Mouse (Mus musculus): ENCODE data around the gene Ntm. TPM values are rescaled to one million over a fixed set of nuclear protein-coding genes. Genes with fewer than 3 reads are reported as not detected.

Ntm gene
- total RNA-seq, 2 experiments from 2014 or later = 2.2 to 2.7 TPM

DNA sequence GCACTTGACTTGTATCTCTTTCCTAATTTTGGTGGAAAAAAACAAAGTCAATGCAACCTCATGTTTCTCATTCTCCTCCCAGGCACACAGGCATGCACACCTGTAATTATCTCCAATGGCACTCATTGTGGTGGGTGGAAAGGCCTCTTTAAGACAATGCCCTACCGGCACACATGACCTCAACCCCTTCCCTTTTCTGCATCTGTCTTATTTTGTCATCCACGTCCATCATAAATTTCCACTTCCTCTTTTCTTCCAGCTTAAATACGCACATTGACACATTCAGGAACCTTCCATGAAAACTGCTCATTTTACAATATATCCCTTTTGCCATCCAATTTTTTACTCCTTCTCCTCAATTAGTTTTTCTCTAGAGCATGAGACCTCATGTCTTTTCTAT lies 74.2 kb downstream of the Ntm start:
- intact Hi-C loops (cut with DNase I) = no loop called here
- DNase-seq (ENCODE audit: low spot score) = no peak

DNA sequence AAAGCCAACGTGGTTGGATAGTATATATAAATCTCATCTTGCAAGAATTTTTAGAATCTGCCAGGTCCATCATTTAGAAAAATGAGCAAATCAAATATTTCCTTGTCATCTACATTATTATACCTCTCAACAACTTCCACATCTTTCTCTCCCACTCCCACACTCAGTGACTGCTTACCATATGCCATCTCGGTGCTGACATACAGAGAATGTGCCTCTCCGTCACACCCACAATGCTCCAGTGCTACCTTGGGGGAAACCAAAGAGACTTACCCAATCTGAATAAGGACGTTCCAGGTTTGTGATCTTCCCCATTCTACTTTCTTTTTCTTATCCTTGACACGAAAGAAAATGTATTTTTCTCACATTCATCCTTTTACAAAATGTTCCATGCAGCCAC lies 75.0 kb downstream of the Ntm start:
- DNase-seq (ENCODE audit: low spot score) = no peak

DNA sequence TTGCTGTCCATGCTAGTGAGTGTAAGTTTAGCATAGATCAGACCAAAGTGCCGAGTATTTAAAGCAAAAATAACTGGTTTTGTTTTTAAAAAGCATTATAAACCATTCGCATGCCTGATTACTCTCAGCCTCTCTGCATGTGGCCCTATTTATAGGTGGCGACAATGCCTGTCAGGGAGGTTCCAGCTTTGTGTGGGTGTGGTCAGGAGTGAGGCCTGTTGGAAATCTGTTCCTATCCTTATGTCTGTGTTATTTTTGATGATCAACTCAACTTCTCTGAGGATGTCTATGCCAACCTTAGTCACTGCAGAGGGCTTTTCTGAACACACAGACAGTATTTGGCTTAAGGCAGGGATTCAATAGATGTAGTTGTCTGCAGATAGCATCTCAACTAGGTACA lies 78.9 kb downstream of the Ntm start:
- intact Hi-C loops (cut with DNase I) = no loop called here
- DNase-seq (ENCODE audit: low spot score) = no peak

More for the DNA sequence above, 75.0 kb downstream of the Ntm start:
- intact Hi-C loops (cut with DNase I) = no loop called here

DNA sequence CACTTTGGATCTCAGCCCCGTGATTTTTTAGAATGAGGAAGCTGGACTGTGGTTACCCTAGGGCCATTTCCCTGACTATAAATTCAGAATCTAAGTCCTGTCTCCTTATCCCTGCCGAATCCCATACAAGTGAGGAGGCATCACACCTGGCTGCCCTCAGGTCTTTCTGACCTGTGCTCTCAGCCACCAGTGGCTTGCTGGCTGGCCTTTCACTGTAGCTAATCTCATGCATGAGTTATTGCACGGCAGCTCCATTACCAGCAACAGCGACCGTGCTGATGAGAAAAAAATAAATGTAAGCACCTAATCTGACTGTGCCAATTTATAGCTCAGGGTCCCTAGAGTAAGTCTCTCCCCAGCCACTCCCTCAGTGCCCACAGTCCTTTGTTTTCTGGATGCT lies 81.3 kb downstream of the Ntm start:
- intact Hi-C loops (cut with DNase I) = no loop called here
- DNase-seq (ENCODE audit: low spot score) = no peak

DNA sequence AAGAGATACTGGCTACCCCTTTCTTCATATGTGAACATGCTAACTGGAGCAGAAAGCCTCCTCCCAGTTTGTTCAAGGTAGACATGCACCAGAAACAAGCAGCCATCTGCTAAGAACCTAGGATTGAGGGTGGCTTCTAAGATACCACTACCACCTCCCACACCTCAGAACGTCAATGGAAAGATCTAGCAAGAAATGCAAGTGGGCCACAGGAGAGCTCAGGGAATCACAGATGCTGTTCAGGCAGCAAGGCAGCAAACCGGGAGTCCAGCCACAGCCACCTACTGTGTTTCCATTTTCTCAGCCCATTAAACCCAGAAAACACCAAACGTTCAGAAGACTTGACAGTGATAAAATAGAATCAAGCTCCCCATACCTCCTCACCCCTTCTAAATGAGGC lies 85.4 kb downstream of the Ntm start:
- no peak for DNase-seq (ENCODE audit: low spot score)
- intact Hi-C loops (cut with DNase I) = no loop called here

DNA sequence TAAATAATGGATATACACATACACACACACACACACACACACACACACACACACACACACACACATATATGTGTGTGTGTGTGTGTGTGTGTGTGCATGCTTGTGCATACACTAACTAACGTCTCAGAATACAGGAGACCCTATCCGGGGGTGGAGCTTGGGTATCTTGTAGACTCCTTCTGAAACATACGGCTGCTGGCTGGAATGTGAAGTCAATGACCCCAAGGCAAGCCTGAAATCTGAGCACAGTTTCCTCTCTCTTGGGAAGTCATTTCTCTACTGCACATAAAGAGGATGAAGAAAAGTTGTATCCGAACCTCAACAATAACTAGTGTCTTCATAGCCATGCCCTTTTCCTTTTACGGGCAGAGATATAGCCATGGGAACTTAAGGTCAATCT lies 95.2 kb downstream of the Ntm start:
- no peak for DNase-seq (ENCODE audit: low spot score)
- intact Hi-C loops (cut with DNase I) = no loop called here

DNA sequence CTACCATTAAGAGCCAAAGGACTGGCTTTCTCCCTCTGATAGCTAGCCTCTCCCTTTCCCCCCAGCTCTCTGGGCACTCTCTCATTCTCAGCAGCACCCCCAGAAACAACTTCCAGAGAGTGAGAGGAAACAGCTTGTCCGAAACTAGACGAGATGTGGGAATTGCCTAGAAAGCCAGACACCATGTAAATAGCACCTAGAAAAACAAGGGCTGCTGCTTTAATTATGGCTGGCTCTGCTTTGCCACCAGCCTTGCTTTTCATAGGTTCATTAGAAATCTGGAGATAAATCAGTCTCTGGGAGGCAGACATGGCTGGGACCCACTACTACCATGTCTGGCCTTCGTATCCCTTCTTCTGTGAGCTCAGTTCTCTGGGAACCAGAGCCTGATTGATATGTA lies 96.1 kb downstream of the Ntm start:
- intact Hi-C loops (cut with DNase I) = no loop called here
- no peak for DNase-seq (ENCODE audit: low spot score)

DNA sequence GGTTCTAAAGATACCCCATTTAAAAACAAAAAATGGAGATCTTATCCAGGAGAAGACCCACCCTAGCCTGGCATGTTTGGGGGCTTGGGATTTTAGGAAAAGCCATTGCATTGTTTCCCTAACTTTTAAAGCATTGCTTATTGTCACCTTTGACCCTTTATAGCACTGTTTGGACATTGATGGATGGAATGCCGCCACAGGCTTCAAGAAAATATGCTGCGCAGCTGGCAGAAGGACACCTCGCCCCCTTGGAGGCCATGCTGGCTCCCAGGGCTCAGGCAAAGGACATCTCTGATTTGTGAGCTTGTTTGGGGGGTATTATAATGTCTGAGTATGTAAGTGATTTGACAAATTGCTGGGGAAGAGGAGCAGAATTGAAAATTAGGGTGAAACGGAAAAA lies 96.8 kb downstream of the Ntm start:
- no peak for DNase-seq (ENCODE audit: low spot score)
- intact Hi-C loops (cut with DNase I) = no loop called here

DNA sequence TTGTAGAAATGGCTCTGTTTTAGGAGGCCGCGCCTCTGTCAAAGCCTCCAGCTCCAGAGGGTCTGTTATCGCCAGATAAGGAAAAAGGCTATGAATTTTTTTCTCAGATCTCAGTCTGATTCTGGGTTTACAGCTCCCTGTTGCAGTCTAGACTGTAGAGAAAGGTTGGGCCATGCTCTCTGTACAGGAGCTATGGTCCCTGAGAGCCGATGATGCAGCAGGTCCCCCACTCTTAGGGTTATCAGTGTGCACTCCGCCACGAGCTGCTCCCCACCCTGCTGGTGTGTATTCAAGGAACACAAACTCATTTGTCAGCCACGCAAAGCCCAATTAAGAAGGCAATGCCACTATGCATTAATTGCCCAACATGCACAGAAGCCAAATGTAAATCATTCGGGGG lies 97.4 kb downstream of the Ntm start:
- DNase-seq (ENCODE audit: low spot score) = no peak
- intact Hi-C loops (cut with DNase I) = no loop called here

DNA sequence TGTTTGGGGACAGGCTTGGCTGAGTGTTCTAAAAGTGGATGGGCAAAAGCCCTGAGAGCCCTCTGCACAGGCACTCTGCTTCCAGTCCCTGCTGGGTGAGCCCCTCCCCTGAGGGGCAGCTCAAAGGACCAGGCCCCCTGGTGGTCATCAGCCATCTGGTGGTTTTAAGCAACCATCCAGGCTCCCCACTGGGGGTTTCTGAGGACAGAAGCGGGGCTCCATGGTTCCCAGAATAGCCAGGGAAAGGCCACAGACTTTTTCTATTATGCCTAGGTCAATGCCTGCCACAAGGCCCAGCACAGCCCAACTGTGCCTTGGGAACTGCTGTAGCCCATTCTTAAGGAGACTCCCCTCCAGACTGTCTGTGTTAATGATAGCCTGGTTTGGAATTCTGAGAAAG lies 98.1 kb downstream of the Ntm start:
- intact Hi-C loops (cut with DNase I) = no loop called here
- no peak for DNase-seq (ENCODE audit: low spot score)

DNA sequence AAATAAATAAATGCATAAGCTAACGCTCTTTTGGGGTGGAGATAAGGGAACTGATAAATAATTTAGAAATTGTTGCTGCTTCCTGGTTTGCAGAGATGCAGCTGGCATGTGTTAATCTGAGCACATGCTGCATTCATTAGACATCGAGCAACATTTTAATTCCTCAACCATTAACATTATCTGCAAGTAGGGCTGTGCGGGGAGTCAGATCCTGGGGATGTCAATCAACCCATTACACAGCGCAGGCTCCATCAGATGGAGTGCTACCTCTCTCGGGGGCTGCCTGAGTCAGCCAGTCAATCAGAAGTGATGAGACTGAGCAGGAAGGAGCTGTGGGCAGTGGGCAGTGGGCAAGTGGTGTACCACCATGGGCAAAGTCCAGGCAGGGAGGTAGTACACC lies 100.5 kb downstream of the Ntm start:
- DNase-seq (ENCODE audit: low spot score) = no peak
- intact Hi-C loops (cut with DNase I) = no loop called here

DNA sequence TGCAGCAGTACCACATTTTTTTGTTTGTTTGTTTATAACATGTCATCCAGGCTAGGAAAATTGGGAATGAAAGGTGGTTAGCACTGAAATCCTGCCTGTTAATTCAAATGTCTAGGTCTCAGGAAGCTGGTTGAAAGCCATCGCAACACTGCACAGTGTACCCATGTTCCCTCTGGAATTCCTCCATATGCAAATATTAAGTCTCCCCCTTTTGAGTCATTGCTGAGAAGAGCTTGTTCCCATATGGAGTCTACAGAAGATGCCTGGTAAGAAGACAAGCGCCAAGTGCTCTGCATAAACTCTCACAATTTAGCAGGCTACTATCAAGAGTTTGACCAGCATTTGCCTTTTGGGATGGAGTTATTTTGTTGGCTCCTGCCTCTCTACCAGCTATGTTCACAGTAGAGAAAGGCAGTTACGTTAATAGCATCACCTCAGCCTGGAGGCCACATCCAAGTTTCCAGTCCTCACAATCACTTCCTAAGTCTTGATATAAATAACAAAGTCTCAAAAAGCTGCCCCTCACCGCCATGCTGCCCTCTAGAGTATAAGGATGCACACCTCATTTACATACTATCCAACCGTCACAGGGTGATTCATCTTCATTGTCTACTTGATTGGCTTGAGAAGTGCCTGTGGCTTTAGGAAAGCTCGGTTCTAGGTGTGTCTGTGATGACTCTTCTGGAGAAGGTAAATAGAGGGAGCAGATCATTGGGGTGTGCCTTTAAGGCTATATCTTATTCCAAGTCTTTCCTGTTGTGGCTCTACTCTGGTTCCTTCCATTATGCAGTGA lies 103.5 kb downstream of the Ntm start:
- intact Hi-C loops (cut with DNase I) = no loop called here

DNA sequence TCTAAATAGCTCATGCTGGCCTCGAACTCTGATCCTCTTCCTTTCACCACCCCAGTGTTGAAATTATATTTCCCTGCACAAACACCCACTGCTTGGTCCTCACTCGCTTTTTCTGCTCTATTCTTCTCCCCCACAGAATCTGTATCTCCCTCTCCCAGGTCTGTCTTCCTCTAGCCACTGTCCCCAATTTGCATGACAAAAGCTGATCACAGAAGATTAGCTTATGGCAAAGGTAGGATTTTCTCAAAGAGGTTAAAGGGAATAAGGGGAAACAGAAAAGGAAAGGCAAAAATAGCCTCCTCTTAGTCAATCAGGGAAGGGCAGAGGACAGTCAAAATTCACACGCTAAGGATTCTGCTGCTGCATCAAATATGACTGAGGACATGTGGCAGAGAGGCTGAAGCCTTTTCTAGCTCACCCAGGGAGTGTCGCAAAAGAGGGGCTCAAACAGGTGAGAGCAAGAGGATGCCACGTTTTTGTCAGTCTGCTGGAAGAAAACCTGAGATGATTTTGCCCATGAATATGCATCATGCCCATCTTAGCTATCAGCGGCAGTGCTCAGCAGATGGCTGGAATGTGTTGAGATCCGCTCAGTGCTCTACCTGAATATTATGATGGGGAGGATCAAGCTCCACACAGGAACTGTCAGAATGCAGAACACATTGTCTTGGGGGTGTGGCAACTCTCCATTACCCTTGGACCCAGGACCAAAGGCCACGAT lies 114.0 kb downstream of the Ntm start:
- intact Hi-C loops (cut with DNase I) = no loop called here
- DNase-seq (ENCODE audit: low spot score) = no peak

More for the DNA sequence above, 103.5 kb downstream of the Ntm start:
- DNase-seq (ENCODE audit: low spot score) = no peak

DNA sequence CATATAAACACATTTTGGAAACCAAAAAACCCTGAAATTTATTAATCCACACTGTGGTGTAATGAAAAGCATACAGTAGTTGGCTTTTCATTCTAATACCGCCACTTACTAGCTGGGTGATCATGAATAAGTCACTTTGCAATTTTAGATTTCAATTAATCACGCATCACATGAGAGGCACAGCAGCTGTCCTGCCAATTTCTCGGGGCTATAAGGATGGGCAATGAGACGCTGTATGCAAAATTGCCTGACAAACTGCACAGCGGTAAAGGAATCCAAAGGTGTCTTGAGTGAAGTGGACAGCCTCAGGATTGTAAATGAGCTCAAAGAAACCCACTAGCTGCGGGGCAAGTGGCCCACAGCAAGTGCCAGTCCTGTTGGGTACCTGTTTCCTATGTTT lies 125.6 kb downstream of the Ntm start:
- intact Hi-C loops (cut with DNase I) = no loop called here
- no peak for DNase-seq (ENCODE audit: low spot score)

DNA sequence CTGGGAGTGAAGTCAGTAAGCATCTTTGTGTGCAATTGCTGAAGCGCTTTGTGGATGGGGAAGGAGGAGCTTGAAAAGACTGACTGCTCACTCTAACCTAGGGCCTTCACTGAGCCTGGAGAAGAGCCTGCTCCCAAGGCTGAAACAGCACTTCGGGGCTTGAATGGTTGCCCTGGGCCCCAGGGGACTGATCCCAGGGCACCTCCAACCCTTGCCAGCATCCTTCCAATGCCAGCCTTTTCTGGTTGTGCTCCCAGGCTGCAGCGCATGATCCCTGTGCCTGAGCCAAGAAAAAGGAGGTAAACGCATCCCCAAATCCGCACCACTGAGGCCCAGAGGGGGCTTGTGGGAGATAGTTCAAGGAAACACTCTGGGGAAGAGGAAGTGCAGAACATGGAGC lies 128.0 kb downstream of the Ntm start:
- intact Hi-C loops (cut with DNase I) = no loop called here
- DNase-seq (ENCODE audit: low spot score) = no peak

DNA sequence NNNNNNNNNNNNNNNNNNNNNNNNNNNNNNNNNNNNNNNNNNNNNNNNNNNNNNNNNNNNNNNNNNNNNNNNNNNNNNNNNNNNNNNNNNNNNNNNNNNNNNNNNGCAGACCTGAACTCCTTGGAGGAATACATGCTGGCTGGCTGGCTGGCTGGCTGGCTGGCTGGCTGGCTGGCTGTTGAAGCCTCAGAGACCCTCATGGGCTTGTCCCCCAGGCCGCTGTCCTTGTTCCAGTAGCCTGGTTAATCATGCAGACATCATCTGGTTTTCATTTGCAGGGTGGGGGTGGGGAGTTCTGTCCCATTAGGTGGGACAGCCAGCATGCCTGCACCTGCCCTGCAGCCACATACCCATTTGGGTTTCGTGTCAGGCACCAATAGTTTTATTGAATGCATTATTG lies 129.2 kb downstream of the Ntm start:
- DNase-seq (ENCODE audit: low spot score) = no peak
- intact Hi-C loops (cut with DNase I) = no loop called here

DNA sequence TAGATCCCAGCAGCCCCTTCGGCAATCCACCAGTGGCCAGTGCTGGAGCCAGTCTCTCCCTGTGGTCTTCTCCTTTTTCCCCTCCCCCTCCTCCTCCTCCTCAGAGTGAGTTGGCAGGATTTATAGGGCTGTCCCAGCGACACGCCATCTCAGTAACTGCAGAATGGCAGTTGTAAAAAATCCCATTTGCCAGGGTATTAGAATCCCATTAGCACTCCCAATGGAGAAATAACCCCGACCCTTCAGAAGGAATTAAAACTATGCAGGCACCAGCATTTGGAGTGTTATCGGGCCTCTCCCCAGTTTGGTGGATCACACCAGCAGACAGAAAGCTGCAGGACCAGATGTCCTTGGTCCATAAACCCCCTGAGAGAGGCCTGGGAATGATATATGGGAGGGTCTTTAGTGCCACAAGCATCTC lies 135.7 kb downstream of the Ntm start:
- intact Hi-C loops (cut with DNase I) = no loop called here
- DNase-seq (ENCODE audit: low spot score) = no peak

DNA sequence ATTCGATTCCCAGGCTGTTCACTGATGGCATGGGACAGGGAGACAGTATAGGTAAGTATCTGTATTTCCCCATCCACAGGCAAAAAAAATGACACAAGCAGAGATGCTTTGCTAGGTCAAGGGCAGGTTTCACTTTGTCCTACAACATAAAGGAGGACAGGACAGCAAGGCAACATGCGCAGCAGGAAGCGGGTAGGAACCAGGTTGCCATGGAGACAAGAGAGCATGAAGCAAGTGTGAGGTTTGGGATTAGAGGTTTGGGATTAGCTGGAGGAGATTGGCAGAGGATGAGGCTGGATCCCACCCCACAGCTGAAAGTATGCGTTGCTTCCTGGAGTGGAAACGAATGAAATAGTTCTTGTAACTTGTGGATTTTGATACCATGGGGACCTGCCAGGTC lies 137.7 kb downstream of the Ntm start:
- no peak for DNase-seq (ENCODE audit: low spot score)
- intact Hi-C loops (cut with DNase I) = no loop called here

DNA sequence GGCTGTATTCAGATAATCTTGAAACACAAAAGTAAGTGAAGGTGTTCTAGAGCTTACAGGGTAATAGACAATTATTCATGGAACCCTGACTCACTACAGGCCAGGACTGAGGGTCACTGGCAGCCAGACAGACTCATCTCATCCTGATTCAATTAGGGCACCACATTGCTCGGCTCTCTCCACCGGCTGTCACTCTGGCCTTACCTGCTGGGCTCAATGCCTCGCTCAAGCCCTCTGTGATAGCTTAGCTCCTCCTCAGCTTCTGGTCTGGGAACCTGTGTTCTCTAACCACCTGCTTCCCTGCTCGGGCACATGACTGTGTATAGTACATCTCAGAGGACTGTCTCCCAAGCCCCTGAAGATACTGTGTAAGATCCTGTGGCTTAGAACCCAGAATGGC lies 139.2 kb downstream of the Ntm start:
- no peak for DNase-seq (ENCODE audit: low spot score)
- intact Hi-C loops (cut with DNase I) = no loop called here

DNA sequence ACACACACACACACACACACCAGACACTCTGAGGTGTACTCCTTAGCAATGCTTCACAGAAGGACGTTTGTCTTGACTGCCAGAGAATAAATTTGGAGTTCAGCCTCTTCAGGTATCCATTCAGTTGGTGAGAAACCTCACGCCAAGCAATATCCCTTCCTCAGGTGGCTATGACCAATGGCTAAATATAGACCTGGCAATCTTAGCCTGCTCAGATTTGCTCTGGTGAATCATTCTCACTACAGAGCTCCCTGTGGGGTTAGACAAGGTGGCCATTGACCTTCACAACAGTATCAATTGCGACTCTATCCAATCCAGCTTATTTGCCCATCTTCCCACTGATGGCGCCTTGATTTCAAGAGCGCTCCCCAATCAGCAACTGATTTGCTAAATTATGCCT lies 150.3 kb downstream of the Ntm start:
- no peak for DNase-seq (ENCODE audit: low spot score)
- intact Hi-C loops (cut with DNase I) = no loop called here

DNA sequence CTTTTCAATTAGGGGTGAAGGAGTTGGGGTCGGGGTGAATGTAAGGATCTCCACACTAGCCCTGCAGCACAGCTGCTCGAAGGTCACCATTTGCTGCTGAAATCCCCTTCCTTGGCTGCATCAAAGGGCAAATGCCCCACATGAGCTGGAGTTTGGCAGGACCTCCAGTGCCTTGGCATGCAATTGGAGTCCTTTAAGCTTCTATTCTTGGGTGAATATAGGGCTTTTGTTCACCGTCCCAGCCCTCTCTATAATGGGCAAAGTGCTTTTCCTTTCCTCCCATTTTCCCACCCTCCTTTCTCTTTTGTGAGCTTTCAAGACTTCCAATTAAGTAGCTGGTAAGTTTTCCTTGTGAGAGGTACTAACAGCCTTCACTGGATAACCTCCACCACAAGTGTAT lies 156.2 kb downstream of the Ntm start:
- intact Hi-C loops (cut with DNase I) = no loop called here
- no peak for DNase-seq (ENCODE audit: low spot score)

DNA sequence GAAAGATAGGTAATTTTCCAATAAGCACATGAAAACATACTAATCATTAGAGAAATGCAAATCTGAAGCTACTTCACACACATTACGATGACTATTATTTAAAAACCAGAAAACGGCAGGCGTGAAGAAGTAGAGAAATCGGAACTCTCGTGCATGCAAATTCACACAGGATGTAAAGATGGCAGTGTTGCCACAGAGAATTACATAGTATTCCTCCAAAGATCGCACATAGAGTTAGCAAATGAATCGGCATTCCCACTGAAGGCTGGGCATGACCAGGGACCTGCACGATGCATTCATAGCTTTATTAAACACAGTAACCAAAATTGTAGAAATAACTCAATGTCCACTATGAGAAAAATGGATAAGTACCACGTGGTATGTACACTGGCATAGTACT lies 158.5 kb downstream of the Ntm start:
- no peak for DNase-seq (ENCODE audit: low spot score)
- intact Hi-C loops (cut with DNase I) = no loop called here
